9 mouse cellular contexts compared by ENCODE assay signal in the genomic region with DNA sequence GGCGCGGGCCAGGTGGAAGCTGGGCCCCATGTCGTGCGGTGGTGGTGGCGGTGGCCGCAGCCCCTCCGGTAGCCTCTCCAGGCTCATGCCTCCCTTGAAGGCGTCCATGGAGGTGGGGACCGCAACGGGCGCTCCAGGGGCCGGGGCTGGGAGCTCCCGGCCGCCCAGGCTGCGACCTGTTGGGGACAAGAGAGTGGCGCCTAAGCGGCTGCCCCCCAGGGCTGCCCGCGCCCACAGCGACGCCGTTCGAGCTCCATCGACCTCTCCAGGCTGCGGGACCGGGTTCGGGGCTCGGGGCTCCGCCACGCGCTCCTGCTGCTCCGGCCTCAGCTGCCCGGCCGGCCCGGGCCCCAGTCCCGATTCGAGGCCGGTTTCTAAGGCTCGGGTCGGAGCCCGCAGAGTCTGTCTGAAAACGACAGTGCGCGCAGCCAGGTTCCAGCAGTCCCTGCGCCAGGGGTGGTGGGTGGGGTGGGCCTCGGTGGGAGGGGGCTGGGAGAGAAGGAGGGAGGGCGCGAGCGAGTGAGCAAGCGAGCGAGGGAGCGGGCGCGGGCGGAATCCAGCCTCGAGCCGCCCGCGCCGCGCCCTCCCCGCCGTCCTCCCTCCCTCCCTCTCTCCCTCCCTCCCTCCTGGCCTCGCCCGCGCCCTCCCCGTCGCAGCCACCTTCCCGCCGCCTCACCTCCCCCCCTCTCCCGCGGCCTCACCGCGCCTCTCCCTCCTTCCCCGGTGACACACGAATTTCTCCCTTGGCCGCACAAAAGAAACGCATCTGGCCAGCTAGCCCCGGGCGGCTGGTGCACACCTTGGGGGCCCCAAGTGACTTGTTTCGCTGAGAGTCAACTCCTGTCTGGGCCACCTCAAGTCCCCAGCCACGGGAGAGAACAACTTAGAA. TPM values are rescaled to one million over a fixed set of nuclear protein-coding genes. Genes with fewer than 3 reads are reported as not detected.
A peak's percentile ranks its signal among the peaks of the same experiment; 100 is the strongest.
DNase-seq lines count a peak whose midpoint lies in the region; ATAC-seq lines count a peak whose summit lies in the region.
"Had no signal": no experiment of that assay in that cellular context is flagged by ENCODE, and none has a peak within 500 bp of the region (broad histone marks: within the 10 kb centered on the region; RNA-seq: fewer than 3 reads in every experiment).

No protein-coding gene starts in this region.

- no peaks in the 10 kb centered on the region for H3K9me3 ChIP-seq in heart, embryonic 11.5 days (replicated peaks; ENCODE audit: control insufficient read depth, low read length)
- H3K9me3 ChIP-seq in hindbrain, embryonic 11.5 days (ENCODE audit: control insufficient read depth, low read length) = no peaks in the 10 kb centered on the region
- H3K9me3 ChIP-seq in midbrain, embryonic 10.5 days (replicated peaks) = no peaks in the 10 kb centered on the region

- no peaks in the 10 kb centered on the region for H3K36me3 ChIP-seq in heart, embryonic 11.5 days (ENCODE audit: control insufficient read depth, insufficient read depth, low read length)
- H3K36me3 ChIP-seq in hindbrain, embryonic 11.5 days (ENCODE audit: control insufficient read depth, insufficient read depth, low read length) = no peaks in the 10 kb centered on the region
- H3K36me3 ChIP-seq in midbrain, embryonic 10.5 days = no peaks in the 10 kb centered on the region

- ATAC-seq in heart, embryonic 11.5 days (replicated peaks; ENCODE audit: insufficient number of reproducible peaks, low FRiP score, low TSS enrichment) = peak; percentile 40; the same call in 1 of the 2 replicates
- ATAC-seq in hindbrain, embryonic 11.5 days (ENCODE audit: low FRiP score) = no peak

- intact Hi-C loops in heart, postnatal 14 days (cut with DNase I) = no loop called here

- H3K4me3 ChIP-seq in heart, embryonic 11.5 days (ENCODE audit: low read depth, low read length) = peak overlapping the region; percentile 48
- H3K4me3 ChIP-seq in hindbrain, embryonic 11.5 days (ENCODE audit: low read depth, low read length) = peak overlapping the region; percentile 21
- peak overlapping the region; percentile 46 for H3K4me3 ChIP-seq in midbrain, embryonic 10.5 days

- no peak for DNase-seq in heart, postnatal 14 days
- peak; percentile 87 for DNase-seq in ZHBTc4 (ENCODE audit: low read depth, low spot score)
- peak; percentile 66 for DNase-seq in hindbrain, embryonic 11.5 days (ENCODE audit: low spot score)
- DNase-seq in midbrain, embryonic 10.5 days (ENCODE audit: low spot score) = peak; percentile 63
- DNase-seq in ovary, postnatal 10 days (ENCODE audit: low spot score) = no peak
- DNase-seq in testis, postnatal 10 days (ENCODE audit: low spot score) = no peak
- DNase-seq in cerebellum, postnatal 4 days (ENCODE audit: low spot score in 2 of 2) = no peak

- peaks cover 88% of the 10 kb centered on the region for H3K27me3 ChIP-seq in heart, embryonic 11.5 days (ENCODE audit: control insufficient read depth, insufficient read depth, low read length)
- peaks cover 90% of the 10 kb centered on the region for H3K27me3 ChIP-seq in hindbrain, embryonic 11.5 days (ENCODE audit: control insufficient read depth, insufficient read depth, low read length)
- peaks cover 100% of the 10 kb centered on the region for H3K27me3 ChIP-seq in midbrain, embryonic 10.5 days (ENCODE audit: low read depth, poor library complexity, severe bottlenecking)

- under 1% methylated on average over 63 of the region's 82 CpGs for WGBS in heart, embryonic 11.5 days (ENCODE audit: insufficient replicate concordance)
- under 1% methylated on average over 52 of the region's 82 CpGs for WGBS in hindbrain, embryonic 11.5 days
- WGBS in midbrain, embryonic 10.5 days = 1% methylated on average over 66 of the region's 82 CpGs

- H3K27ac ChIP-seq in heart, embryonic 11.5 days (ENCODE audit: low read depth, low read length) = no peak overlapping the region
- H3K27ac ChIP-seq in hindbrain, embryonic 11.5 days (ENCODE audit: low read depth, low read length) = no peak overlapping the region
- H3K27ac ChIP-seq in midbrain, embryonic 10.5 days (replicated peaks) = 0 out of 2 replicates have a peak overlapping the region, but pooled peaks have one; percentile 13

- peak overlapping the region; percentile 68 for H3K4me2 ChIP-seq in heart, embryonic 11.5 days
- peak overlapping the region; percentile 34 for H3K4me2 ChIP-seq in hindbrain, embryonic 11.5 days (replicated peaks; ENCODE audit: low read depth, low read length)

- peak overlapping the region; percentile 46; the same call in 1 of the 2 replicates for H3K9ac ChIP-seq in heart, embryonic 11.5 days (ENCODE audit: low read depth, low read length)
- H3K9ac ChIP-seq in hindbrain, embryonic 11.5 days (ENCODE audit: low read depth, low read length) = no peak overlapping the region

- peaks cover 20% of the 10 kb centered on the region for H3K4me1 ChIP-seq in heart, embryonic 11.5 days (ENCODE audit: control insufficient read depth, insufficient read depth, low read length)
- peaks cover 2% of the 10 kb centered on the region for H3K4me1 ChIP-seq in hindbrain, embryonic 11.5 days (replicated peaks; ENCODE audit: control insufficient read depth, insufficient read depth, low read length)
- H3K4me1 ChIP-seq in midbrain, embryonic 10.5 days = peaks cover 40% of the 10 kb centered on the region

RNA-seq across cellular contexts. Expression of a gene that starts 4.9 kb away (rescaled TPM):
- polyA plus RNA-seq in heart, embryonic 11.5 days (2014; fragmentation: Nextera tagmentation; extraction: Ambion mirVana) = 0.51 and 1.2 TPM in 2 replicates
- not detected for total RNA-seq in heart, postnatal 14 days (2021)
- 0.25 and 0.43 TPM in 2 replicates for polyA plus RNA-seq in hindbrain, embryonic 11.5 days (2014; fragmentation: Nextera tagmentation; extraction: Ambion mirVana)
- polyA plus RNA-seq in midbrain, embryonic 10.5 days (2016; fragmentation: Nextera tagmentation; extraction: Ambion mirVana) = 0.42 TPM in 1 of 2 replicates, not detected in the other
- total RNA-seq: CH12.LX had no signal

RNA-seq across cellular contexts. Expression of a gene that starts 46.7 kb away (rescaled TPM):
- polyA plus RNA-seq in heart, embryonic 11.5 days (2014; fragmentation: Nextera tagmentation; extraction: Ambion mirVana) = 0.11 and 0.23 TPM in 2 replicates
- under 1 TPM in 1 of 2 experiments, not detected in 1; 0.22 TPM for total RNA-seq in heart, postnatal 14 days (2021)
- 0.15 TPM in 1 of 2 replicates, not detected in the other for polyA plus RNA-seq in hindbrain, embryonic 11.5 days (2014; fragmentation: Nextera tagmentation; extraction: Ambion mirVana)
- polyA plus RNA-seq in midbrain, embryonic 10.5 days (2016; fragmentation: Nextera tagmentation; extraction: Ambion mirVana) = not detected in 2 replicates
- total RNA-seq: CH12.LX had no signal

Comparison
In these comparisons a context has a peak if more than half of its experiments do, and no peak if none do; other contexts are left out.
1. DNase-seq: peak in ZHBTc4 (single experiment), hindbrain, embryonic 11.5 days (single experiment) and midbrain, embryonic 10.5 days (single experiment); none in heart, postnatal 14 days (0 of 2), ovary, postnatal 10 days (single experiment), testis, postnatal 10 days (single experiment) and cerebellum, postnatal 4 days (0 of 2).
2. Peak in every context shown above with its lines, with median percentiles within 50 percentile points of each other: H3K4me3 ChIP-seq.